Mouse (Mus musculus) urinary bladder, postnatal 10 days (tissue): ENCODE results near the gene Plgrkt.

ENCODE experiments used
- DNase-seq: peaks from one replicate; pipeline ENCODE4 v3.0.0; 2022; ENCODE audit warnings: low spot score

Plgrkt gene

GRCm38 (mm10) chr19:29354895-29355877 is 12.0 kb downstream of the Plgrkt start:
- DNase-seq: peak; percentile 71

GRCm38 (mm10) chr19:29350991-29351390 is 16.2 kb downstream of the Plgrkt start:
- DNase-seq: no peak

- no peak for DNase-seq
Measured at GRCm38 (mm10) chr19:29345636-29346035, 21.6 kb downstream of the Plgrkt start.

GRCm38 (mm10) chr19:29344868-29345267 is 22.3 kb downstream of the Plgrkt start:
- DNase-seq: no peak

GRCm38 (mm10) chr19:29342281-29342680 is 24.9 kb downstream of the Plgrkt start:
- no peak for DNase-seq

- DNase-seq: no peak
Measured at GRCm38 (mm10) chr19:29341029-29341428, 26.2 kb downstream of the Plgrkt start.

GRCm38 (mm10) chr19:29336624-29337023 is 30.6 kb downstream of the Plgrkt start:
- DNase-seq: no peak

- no peak for DNase-seq
Measured at GRCm38 (mm10) chr19:29334068-29334745, 33.0 kb downstream of the Plgrkt start, which contains the start of gene Rln1. Gene Rln1, minus strand, starts transcription at chr19:29334670.

GRCm38 (mm10) chr19:29326822-29327552 is 40.2 kb downstream of the Plgrkt start:
- DNase-seq: no peak

- DNase-seq: no peak
Measured at GRCm38 (mm10) chr19:29326396-29326795, 40.8 kb downstream of the Plgrkt start.

- no peak for DNase-seq
Measured at GRCm38 (mm10) chr19:29325852-29326180, 41.4 kb downstream of the Plgrkt start.

GRCm38 (mm10) chr19:29325053-29325851 is 41.9 kb downstream of the Plgrkt start, which contains the start of gene Insl6:
Gene Insl6, minus strand, starts transcription at chr19:29325356.
- DNase-seq: peak; percentile 27

- DNase-seq: no peak
Measured at GRCm38 (mm10) chr19:29323416-29324049, 43.7 kb downstream of the Plgrkt start.

- no peak for DNase-seq
Measured at GRCm38 (mm10) chr19:29312661-29313060, 54.5 kb downstream of the Plgrkt start.

- no peak for DNase-seq
Measured at GRCm38 (mm10) chr19:29311791-29312190, 55.4 kb downstream of the Plgrkt start.

GRCm38 (mm10) chr19:29308832-29309231 is 58.4 kb downstream of the Plgrkt start:
- no peak for DNase-seq

- DNase-seq: no peak
Measured at GRCm38 (mm10) chr19:29302119-29302518, 65.1 kb downstream of the Plgrkt start.

GRCm38 (mm10) chr19:29300919-29301318 is 66.3 kb downstream of the Plgrkt start:
- DNase-seq: no peak
